Mouse (Mus musculus) heart, postnatal 4 days (tissue): ENCODE results near the gene Zbtb18. TPM values are rescaled to one million over a fixed set of nuclear protein-coding genes. Genes with fewer than 3 reads are reported as not detected.

Experiments
- DNase-seq: peaks from one replicate; pipeline ENCODE4 v3.0.0; 2021
- total RNA-seq, 2 experiments: library from RNA; stranded (reverse); gene quantifications; 2 replicates each; pipeline ENCODE4 v1.2.3; 2021

The Zbtb18 gene
- 10 to 100 TPM; 44.2 to 49.7 TPM for total RNA-seq

GRCm38 (mm10) chr1:177442196-177442808 lies at the start of gene Zbtb18:
Gene Zbtb18, plus strand, starts transcription at chr1:177442351.
- no peak for DNase-seq

DNA sequence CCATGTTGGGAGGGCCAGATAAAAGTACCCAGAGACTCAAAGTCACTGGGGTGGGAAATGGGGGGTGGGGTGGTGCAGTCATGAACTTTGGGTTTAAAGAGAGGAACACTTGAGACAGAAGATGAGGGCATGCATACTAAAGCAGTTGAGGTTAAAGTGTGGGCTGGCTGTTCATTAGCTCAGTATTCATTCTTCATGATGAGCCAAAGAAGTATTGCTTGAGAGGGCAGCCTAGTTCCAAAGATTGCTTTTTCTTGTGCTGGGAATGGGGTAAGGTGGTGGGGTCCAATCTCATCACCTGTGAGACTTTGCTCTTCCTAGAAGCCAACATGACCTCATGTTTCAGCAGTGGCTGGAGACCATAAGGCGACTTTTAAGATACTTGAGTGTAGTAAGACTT lies 44.7 kb upstream of the Zbtb18 start:
- DNase-seq, result no peak

DNA sequence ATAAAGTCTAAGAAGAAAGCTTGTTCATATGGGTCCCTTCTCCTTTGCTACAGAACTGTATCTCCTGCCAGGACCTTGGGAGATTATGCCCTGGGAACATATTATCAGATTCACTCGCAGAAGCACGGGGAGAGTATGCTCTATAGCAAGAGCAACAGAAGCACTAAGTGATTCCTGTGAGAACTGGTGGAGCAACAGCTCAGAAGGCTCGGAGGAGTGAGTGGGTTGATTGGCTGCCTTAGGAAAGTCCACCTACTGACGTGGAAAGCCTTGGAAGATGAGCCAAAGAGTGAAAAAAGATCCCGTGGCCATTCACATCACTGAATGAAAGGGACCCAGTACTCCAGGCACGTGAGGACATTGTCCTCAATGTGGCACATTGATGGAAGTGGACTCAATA lies 37.0 kb upstream of the Zbtb18 start:
- no peak for DNase-seq

DNA sequence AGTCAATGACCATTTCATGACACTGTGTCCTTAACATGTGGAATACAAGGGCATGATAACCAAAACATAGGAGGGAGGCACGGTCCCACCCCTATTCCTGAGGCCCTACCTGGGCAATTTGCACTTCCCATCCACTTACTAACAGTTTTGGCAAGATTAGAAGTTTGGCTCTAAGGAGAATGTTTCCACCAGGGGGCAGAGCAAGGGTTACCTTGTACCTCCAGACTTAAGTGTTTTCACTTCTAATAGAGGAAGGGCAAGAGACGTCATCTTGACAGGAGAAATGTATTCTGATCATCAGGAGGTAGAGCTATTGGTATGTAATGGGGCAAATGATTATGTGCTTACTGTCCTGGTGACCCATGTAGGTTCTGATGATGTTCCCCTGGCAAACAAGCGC lies 33.5 kb upstream of the Zbtb18 start:
- DNase-seq, result peak; percentile 45

GRCm38 (mm10) chr1:177410769-177411348 lies 31.3 kb upstream of the Zbtb18 start:
- DNase-seq, result no peak

DNA sequence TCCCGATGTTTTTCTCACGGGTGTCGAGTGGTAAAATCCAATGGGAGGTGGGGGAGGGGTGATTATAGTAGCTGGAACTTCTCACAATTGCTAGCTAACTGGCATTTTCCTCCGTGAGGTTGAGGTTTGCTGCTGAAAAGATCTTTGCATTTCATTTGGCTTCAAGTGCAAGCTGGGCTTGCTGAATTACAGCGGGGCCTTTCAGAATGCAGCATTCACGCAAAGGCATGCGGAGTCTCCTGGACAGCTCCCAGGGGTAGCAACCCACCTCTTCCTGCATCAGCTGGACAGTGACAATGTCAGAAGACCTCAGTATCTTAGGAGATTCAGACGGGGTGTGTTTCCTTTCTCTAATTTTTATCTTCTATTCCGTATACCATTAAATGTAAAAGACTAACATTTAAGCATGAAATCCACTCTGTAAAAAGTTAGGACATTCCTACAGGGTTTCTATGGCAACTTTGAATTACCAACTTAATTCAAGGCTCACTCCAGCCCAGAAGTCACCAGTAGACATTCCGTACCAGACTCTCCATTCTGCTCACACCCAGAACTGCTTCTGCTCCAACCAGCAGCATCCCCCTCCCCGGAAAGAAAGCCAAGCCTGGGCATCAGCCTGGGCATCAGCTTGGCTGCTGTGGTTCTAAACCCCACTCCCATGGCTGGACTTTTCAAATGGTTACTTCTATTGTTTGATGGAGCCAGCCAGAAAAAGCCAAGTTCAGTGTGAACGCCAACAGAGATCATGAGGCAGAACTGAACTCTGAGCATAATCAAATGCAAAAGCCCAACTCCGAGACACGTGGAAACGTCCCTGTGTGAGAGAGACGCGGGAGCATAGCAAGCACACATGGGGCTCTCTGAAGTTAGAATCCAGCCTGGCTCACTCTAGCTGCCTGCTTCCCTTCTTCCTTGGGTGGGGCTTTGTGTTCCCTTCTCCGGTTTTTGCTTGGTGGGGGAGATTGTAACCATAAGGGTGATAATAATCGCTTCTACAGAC lies 30.5 kb upstream of the Zbtb18 start:
- DNase-seq, result no peak

DNA sequence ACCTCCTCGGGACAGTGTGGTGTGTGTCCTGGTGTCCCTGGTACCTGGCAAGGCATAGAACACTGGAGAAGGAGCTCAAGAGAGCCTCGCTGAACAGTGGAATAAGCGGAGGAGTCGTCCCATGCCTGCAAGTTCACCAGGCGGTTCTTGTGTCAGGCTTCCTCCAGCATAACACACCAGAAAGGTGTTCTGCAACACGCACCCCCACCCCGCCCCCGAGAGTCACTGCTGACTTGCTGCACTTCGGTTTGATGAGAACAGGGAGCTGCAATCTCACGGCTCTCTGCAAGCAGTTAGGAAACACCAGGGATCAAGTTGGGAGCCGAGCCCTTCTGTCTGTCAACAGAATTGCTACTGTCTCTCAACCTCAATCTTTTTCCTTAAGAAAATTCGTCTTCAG lies 22.8 kb upstream of the Zbtb18 start:
- no peak for DNase-seq

DNA sequence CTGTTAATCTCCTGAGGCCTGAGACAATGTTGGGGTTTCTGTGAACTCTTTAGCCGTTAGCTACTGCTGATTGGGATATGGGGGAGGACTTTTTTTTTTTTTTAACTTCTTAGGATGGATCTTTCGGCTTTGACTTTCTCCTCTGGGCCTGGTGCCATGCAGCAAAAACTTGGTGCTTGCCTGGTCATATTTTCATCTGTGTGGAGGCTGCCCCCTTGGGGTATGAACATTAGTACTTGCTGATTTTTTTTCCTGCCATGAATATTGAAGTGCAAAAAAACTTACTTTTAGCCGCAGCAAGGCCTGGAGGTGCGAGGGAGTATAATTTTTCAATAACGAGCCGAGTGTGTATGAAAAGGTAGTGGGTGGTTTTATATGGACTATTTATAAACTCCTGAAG lies 22.0 kb upstream of the Zbtb18 start:
- DNase-seq, result peak; percentile 9

DNA sequence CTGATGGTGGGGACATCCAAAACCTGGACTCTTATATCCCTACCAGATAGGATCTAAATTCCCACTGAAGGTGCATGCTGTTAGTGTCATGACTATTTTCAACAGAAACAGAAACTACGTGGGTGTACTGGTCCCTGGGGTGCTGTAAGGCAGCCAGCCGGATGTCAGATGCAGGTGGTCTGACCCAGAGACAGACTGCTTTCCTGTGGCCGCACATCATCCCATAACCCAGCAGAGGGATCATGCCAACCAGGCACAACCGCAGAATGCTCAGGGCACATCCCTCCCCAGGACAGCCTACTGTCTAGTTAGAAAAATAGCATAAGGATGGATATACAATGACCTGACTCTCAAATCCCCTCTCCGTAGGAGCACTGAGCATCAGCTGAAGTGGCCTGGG lies 14.3 kb upstream of the Zbtb18 start:
- no peak for DNase-seq

- no peak for DNase-seq
These were observed 13.8 kb upstream of the Zbtb18 start for GRCm38 (mm10) chr1:177428338-177428737.

DNA sequence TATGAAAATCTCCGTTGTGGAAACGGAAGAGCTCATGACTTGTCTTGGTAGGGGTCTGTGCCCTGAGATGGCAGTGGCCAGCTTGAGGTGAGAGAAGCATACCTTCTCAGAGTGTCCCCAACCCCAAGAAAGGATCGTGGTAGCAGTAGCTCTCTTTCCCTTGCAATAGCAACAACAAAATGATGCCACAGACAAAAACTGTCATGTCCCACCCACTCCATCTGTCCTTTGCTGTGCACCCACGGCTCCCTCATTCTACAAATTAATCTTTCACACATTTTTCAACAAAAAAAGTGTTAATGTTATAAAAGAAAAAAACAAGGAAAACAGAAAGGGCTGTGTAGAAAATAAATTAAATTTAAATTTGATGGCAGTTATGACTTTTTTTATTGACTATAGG lies 13.1 kb upstream of the Zbtb18 start:
- DNase-seq, result no peak

DNA sequence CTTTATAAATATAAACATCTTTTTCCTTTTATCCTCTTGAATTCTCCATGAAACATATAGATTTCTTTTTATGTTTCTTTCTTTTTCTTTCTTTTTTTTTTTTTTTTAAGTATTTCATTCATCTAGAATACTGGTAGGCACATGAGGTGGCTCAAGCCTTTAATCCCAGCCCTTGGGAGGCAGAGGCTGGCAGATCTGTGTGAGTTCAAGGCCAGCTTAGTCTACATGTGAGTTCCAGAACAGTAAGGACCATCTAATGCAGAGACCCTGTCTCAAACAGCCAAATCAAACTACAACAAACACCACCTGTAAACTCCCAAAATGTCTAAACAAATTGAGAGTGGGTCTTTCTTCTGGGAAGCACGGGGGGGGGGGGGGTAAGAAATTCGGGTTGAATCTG lies 1.7 kb upstream of the Zbtb18 start:
- DNase-seq, result no peak

- DNase-seq, result no peak
These were observed 1.1 kb upstream of the Zbtb18 start for GRCm38 (mm10) chr1:177440981-177441491.

GRCm38 (mm10) chr1:177441492-177442195 lies 507 bp upstream of the Zbtb18 start:
- peak; percentile 98 for DNase-seq

DNA sequence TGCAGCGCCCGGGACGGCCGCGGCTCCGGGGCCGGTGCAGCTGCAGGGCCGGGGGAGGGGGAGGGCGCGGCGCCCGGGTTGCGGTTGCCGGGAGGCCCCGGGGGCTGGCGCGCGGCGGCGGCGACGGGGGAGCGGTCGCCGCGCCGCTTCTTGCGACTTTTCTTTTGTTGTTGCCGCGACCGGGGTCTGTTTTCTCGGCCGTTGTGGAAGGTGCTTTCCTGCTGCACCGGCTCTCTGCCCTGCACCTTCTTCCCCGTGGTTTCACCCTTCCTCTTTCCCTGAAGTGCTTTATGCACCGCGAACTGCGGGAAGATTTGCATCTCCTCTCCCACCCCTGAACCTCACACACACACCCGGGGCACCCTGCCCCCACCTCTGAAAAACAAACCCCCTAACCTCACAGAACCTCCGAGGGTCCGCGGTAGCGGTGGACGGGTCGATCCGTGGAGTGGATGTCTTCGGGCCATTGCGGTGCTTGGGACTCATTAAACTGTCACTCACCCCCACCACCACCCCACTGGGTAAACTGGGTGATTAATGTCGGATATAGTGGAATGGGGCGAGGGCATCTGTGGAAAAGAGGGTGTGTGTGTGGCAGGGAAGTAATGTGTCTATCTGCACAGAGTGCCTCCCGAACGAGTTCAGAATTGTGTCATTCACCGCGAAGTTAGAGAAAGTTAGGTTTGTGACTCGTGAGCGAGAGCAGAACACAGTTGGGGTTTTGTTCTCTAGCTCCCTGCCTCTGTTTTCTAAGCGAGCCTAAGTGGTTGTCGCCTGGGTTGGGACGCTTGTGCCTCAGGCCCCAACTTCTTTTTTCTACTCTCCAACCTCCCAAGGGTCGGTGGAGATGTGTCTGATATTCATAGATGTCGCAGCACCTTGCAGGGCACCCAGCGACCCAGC lies 921 bp downstream of the Zbtb18 start:
- peak; percentile 27 for DNase-seq

- no peak for DNase-seq
These were observed 1.8 kb downstream of the Zbtb18 start for GRCm38 (mm10) chr1:177443724-177444482.

DNA sequence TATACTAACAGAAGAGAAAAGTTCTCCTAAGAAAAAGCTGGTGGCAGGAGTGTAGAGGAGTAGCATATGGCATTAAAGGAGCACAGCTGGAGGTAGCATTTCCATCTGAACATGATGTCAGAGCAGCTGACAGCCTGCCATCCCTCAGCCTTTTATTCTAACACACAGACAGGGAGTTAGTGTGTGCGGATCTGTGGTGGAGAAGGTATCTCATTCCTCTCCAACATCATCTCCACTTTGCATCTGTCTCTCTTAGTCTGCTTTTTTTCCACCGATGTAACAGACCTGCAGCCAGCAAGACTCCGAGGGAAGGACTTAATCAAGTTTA lies 2.3 kb downstream of the Zbtb18 start:
- no peak for DNase-seq

GRCm38 (mm10) chr1:177444941-177445340 lies 2.8 kb downstream of the Zbtb18 start:
- no peak for DNase-seq

DNA sequence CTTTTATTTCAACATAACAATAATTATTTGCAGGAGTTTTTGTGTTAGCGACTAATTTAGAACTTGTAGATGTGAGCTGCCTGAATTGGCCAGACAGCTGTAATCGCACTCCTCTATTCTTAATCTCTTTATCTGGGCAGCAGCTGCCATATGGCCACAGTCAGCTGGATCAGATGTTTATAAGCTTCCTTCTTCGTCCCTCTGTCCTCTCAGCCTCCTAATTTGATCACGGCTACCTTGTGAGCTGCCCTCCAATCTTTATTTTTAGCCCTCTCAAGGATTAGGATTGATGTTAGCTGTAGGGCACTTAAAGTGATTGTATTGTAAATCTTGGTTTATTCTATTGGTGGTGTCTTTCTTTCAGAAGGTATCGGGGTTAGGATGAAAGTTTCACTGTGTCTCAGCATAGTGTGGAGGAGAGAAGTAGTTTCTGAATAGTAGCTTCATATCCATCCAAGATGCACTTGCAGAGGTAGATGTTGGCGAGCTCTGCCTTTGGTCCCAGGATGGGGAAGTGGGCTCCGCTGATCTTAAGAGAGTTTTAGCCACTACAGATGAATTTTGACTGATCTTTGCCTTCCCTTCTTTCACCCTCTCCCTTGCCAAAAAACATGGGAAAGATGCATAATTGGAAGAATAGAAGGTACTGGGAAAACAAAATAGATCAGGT lies 3.4 kb downstream of the Zbtb18 start:
- no peak for DNase-seq

DNA sequence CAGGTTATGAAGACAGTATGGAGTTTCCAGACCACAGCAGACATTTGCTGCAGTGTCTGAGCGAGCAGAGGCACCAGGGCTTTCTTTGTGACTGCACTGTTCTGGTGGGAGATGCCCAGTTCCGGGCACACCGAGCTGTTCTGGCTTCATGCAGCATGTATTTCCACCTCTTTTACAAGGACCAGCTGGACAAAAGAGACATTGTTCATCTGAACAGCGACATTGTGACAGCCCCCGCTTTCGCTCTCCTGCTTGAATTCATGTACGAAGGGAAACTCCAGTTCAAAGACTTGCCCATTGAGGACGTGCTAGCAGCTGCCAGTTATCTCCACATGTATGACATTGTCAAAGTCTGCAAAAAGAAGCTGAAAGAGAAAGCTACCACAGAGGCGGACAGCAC lies 4.9 kb downstream of the Zbtb18 start:
- DNase-seq, result no peak
